Mouse (Mus musculus): ENCODE measurements around the gene Fli1. TPM values are rescaled to one million over a fixed set of nuclear protein-coding genes. Genes with fewer than 3 reads are reported as not detected.

The Fli1 gene
- total and polyA plus RNA-seq, 2 experiments: 1.6 to 3.0 TPM

- Histone ChIP-seq H3K27me3 (ENCODE audit: control insufficient read depth, insufficient read depth, low read length) (peaks cover 8% of the 10 kb centered on the region; the same call in 1 of the 2 replicates), H3K9ac (ENCODE audit: low read depth, low read length) (no peak overlapping the region), H3K4me1 (ENCODE audit: control insufficient read depth, insufficient read depth, low read length) (0 out of 2 replicates have a peak, but pooled peaks cover 5% of the 10 kb centered on the region), H3K36me3 (ENCODE audit: control insufficient read depth, insufficient read depth, low read length) (no peaks in the 10 kb centered on the region), H3K79me2 (ENCODE audit: control insufficient read depth, insufficient read depth, low read length) (no peaks in the 10 kb centered on the region), H3K4me3 (ENCODE audit: insufficient read depth, low read depth, low read length) (no peak overlapping the region), H3K27ac (replicated peaks; ENCODE audit: insufficient read depth, low read depth, low read length) (no peak overlapping the region)
- DNase-seq (ENCODE audit: extremely low read depth, low read depth, low spot score): no peak
- WGBS: 18% methylated on average over 2 of the region's 2 CpGs
- no peak for TF ChIP-seq CTCF (IDR thresholded peaks at IDR 0.05; ENCODE audit: low read depth, low read length)
- TF ChIP-seq POLR2A (IDR thresholded peaks at IDR 0.05; ENCODE audit: extremely low read depth, insufficient read depth, low read length): no peak
Measured at GRCm38 (mm10) chr9:32546731-32547130, 4.1 kb upstream of the Fli1 start.

DNA sequence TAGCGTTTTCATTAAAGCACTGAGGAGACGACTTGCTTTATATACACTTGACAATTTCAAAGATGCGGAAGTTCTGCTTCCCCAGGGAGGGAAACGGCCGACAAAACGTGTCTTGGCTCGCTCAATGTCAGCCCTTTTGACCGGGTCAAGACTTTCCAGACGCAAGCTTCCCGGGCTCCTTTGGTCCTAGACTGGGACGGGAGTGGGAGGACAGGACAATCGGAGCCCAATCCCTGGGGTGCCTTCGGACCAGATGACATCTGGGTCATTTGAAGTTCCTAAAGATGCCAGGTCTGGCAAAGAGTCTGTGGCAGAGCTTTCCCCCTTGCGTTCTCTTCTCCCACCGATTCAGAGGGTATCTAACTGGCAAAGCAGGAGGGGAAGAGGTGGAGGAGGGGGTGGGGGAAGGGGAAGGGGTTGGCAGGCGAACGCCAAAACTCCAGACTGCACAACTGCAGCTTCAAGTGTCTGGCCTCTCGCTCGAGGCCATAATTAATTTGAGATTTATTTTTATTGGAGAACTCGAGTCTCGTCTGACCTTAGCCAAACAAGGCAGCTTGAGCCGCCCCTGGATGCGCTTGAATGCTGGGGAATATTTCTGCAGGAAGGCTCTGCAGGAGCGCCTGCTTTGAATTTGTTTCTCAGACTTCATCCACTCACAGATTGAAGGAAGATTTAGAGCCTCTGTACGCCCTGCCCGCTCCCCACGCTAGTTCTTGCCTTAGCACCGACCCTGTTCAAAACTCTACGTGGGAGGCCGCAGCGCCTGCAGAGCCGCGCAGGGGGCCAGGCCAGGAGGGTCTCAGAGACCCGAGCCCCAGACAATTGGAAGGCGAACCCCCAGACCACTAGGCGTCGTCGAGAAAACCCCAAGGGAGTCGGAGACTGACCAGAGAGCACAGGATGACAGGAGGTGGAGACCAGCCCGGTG, 2.3 kb upstream of the Fli1 start:
- Histone ChIP-seq H3K4me3 (ENCODE audit: insufficient read depth, low read depth, low read length) (no peak overlapping the region), H3K27me3 (ENCODE audit: control insufficient read depth, insufficient read depth, low read length) (peaks cover 11% of the 10 kb centered on the region; the same call in 1 of the 2 replicates), H3K9ac (ENCODE audit: low read depth, low read length) (no peak overlapping the region), H3K36me3 (ENCODE audit: control insufficient read depth, insufficient read depth, low read length) (no peaks in the 10 kb centered on the region), H3K79me2 (ENCODE audit: control insufficient read depth, insufficient read depth, low read length) (0 out of 2 replicates have a peak, but pooled peaks cover 2% of the 10 kb centered on the region), H3K27ac (replicated peaks; ENCODE audit: insufficient read depth, low read depth, low read length) (no peak overlapping the region), H3K4me1 (ENCODE audit: control insufficient read depth, insufficient read depth, low read length) (0 out of 2 replicates have a peak, but pooled peaks cover 5% of the 10 kb centered on the region)
- 14% methylated on average over 40 of the region's 40 CpGs for WGBS
- DNase-seq (ENCODE audit: extremely low read depth, low read depth, low spot score): no peak
- TF ChIP-seq CTCF (IDR thresholded peaks at IDR 0.05; ENCODE audit: low read depth, low read length) (no peak), POLR2A (IDR thresholded peaks at IDR 0.05; ENCODE audit: extremely low read depth, insufficient read depth, low read length) (no peak)

GRCm38 (mm10) chr9:32543923-32544575, 1.4 kb upstream of the Fli1 start:
- DNase-seq (ENCODE audit: extremely low read depth, low read depth, low spot score): no peak
- peaks cover 2% of the 10 kb centered on the region; the same call in 1 of the 2 replicates for H3K79me2 ChIP-seq (ENCODE audit: control insufficient read depth, insufficient read depth, low read length)
- peak overlapping the region; percentile 2; the same call in 1 of the 2 replicates for H3K27ac ChIP-seq (replicated peaks; ENCODE audit: insufficient read depth, low read depth, low read length)
- peaks cover 11% of the 10 kb centered on the region; the same call in 1 of the 2 replicates for H3K27me3 ChIP-seq (ENCODE audit: control insufficient read depth, insufficient read depth, low read length)
- H3K4me1 ChIP-seq (ENCODE audit: control insufficient read depth, insufficient read depth, low read length): 0 out of 2 replicates have a peak, but pooled peaks cover 5% of the 10 kb centered on the region
- no peak overlapping the region for H3K4me3 ChIP-seq (ENCODE audit: insufficient read depth, low read depth, low read length)
- 14% methylated on average over 8 of the region's 8 CpGs for WGBS
- H3K9ac ChIP-seq (ENCODE audit: low read depth, low read length): no peak overlapping the region
- no peaks in the 10 kb centered on the region for H3K36me3 ChIP-seq (ENCODE audit: control insufficient read depth, insufficient read depth, low read length)
- no peak for TF ChIP-seq POLR2A (IDR thresholded peaks at IDR 0.05; ENCODE audit: extremely low read depth, insufficient read depth, low read length)
- TF ChIP-seq CTCF (IDR thresholded peaks at IDR 0.05; ENCODE audit: low read depth, low read length): no peak

- peak overlapping the region; percentile 56; the same call in 1 of the 2 replicates for H3K4me3 ChIP-seq (ENCODE audit: insufficient read depth, low read depth, low read length)
- peaks cover 2% of the 10 kb centered on the region; the same call in 1 of the 2 replicates for H3K79me2 ChIP-seq (ENCODE audit: control insufficient read depth, insufficient read depth, low read length)
- 8% methylated on average over 18 of the region's 18 CpGs for WGBS
- H3K27me3 ChIP-seq (ENCODE audit: control insufficient read depth, insufficient read depth, low read length): peaks cover 9% of the 10 kb centered on the region; the same call in 1 of the 2 replicates
- H3K27ac ChIP-seq (replicated peaks; ENCODE audit: insufficient read depth, low read depth, low read length): 0 out of 2 replicates have a peak overlapping the region, but pooled peaks have one; percentile 32
- H3K36me3 ChIP-seq (ENCODE audit: control insufficient read depth, insufficient read depth, low read length): no peaks in the 10 kb centered on the region
- DNase-seq (ENCODE audit: extremely low read depth, low read depth, low spot score): no peak
- TF ChIP-seq CTCF (IDR thresholded peaks at IDR 0.05; ENCODE audit: low read depth, low read length) (no peak), POLR2A (IDR thresholded peaks at IDR 0.05; ENCODE audit: extremely low read depth, insufficient read depth, low read length) (no peak)
- H3K4me1 ChIP-seq (ENCODE audit: control insufficient read depth, insufficient read depth, low read length): 0 out of 2 replicates have a peak, but pooled peaks cover 5% of the 10 kb centered on the region
- H3K9ac ChIP-seq (ENCODE audit: low read depth, low read length): peak overlapping the region; percentile 53; the same call in 1 of the 2 replicates
Measured at GRCm38 (mm10) chr9:32543040-32543581, 450 bp upstream of the Fli1 start.

GRCm38 (mm10) chr9:32541223-32541901, 1.3 kb downstream of the Fli1 start:
- 2% methylated on average over 30 of the region's 30 CpGs for WGBS
- Histone ChIP-seq H3K79me2 (ENCODE audit: control insufficient read depth, insufficient read depth, low read length) (peaks cover 2% of the 10 kb centered on the region; the same call in 1 of the 2 replicates), H3K4me3 (ENCODE audit: insufficient read depth, low read depth, low read length) (peak overlapping the region; percentile 93), H3K9ac (ENCODE audit: low read depth, low read length) (peak overlapping the region; percentile 90), H3K27ac (replicated peaks; ENCODE audit: insufficient read depth, low read depth, low read length) (peak overlapping the region; percentile 89), H3K4me1 (ENCODE audit: control insufficient read depth, insufficient read depth, low read length) (0 out of 2 replicates have a peak, but pooled peaks cover 5% of the 10 kb centered on the region), H3K36me3 (ENCODE audit: control insufficient read depth, insufficient read depth, low read length) (no peaks in the 10 kb centered on the region), H3K27me3 (ENCODE audit: control insufficient read depth, insufficient read depth, low read length) (peaks cover 9% of the 10 kb centered on the region; the same call in 1 of the 2 replicates)
- DNase-seq (ENCODE audit: extremely low read depth, low read depth, low spot score): no peak
- TF ChIP-seq POLR2A (IDR thresholded peaks at IDR 0.05; ENCODE audit: extremely low read depth, insufficient read depth, low read length): no peak
- no peak for TF ChIP-seq CTCF (IDR thresholded peaks at IDR 0.05; ENCODE audit: low read depth, low read length)
